Mouse (Mus musculus) brain, adult 10 weeks (tissue): Measurements from ENCODE around the gene Atp6v1d. TPM values are rescaled to one million over a fixed set of nuclear protein-coding genes. Genes with fewer than 3 reads are reported as not detected.

ENCODE experiments used
- polyA plus RNA-seq: library from polyadenylated mRNA; stranded (reverse); fragments of 350-450 nt; fragmentation: Illumina TruSeq; extraction: RNeasy Lipid Tissue Mini Kit (QIAGEN cat#74804); gene quantifications from one replicate; pipeline ENCODE4 v1.2.3, GENCODE M21; 2015; ENCODE audit warnings: low read depth, low replicate concordance

Gene Atp6v1d
- polyA plus RNA-seq = 326 TPM

DNA sequence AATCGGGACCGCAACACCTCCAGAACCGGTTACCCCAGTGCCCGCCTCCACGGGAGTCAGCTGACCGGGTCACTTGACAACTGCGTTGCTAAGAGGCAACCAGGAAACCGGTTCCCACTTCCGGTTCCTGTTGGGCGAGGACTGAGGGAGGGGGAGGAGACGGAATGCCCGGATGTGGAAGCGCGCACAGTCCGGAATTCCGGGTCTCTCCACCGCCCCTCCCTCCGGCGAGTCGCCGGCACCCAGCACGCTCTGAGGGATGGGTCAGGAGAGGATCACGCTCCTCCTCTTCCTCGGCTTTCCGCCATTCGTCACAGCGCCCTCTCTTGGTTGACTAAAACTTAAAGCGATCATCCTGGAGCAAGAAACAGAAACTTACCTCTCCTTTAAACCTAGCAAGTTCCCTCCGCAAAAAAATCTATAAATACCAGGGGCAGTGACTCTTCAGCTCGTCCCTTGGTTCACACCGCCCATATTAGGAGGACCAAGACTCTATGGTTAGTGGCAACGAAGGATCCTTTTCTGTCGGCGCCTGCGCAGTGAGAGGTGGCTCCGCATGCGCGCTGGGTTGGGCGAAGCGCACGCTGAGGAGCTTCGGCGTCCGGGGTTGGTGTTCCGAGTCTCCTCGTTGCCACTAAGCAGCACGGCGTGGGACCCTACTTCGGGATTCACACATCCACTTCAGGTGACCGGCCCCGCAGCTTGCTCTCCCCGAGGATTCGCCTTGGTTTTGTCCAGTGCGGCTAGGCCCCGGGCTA, at the start of gene Atp6v1d, which contains the start of gene Eif2s1:
Gene Atp6v1d, minus strand, starts transcription at position 143 of the 758 bp plus-strand sequence.
Gene Eif2s1, plus strand, starts transcription at position 324 of the 758 bp plus-strand sequence.

DNA sequence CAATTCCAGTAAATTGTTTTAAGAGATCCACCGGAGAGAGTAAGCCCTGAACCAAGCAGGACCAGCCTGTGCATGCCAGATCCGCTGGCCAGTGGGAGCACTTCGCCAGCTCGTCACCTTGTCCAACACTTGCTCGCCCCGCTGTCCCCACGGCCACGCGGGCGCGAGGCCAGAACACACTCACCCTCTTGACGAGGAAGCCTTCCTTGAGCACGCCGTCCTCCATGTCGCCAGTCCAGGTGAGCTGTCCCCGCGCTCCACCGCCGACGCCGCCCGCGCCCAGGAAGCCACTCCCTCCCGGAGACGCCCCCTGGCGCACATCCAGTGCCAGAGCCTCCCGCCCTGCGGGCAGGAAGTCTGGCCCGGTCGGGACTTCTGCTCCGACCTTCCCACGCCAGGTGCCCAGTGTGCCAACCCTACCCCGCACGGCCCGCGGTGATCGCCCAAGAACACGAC, 45.3 kb upstream of the Atp6v1d start, which contains the start of gene Plek2:
Gene Plek2, minus strand, starts transcription at position 258 of the 456 bp plus-strand sequence.

Other genes starting within 250 kb of the Atp6v1d start
- not detected for gene Fam71d, start 170.1 kb downstream of the Atp6v1d start, polyA plus RNA-seq
- gene Mpp5, start 112.7 kb downstream of the Atp6v1d start, polyA plus RNA-seq = 25.6 TPM
- gene Eif2s1, start 181 bp upstream of the Atp6v1d start, polyA plus RNA-seq = 65.6 TPM
- gene Plek2, start 45.3 kb upstream of the Atp6v1d start, polyA plus RNA-seq = not detected
- gene Tmem229b, start 146.0 kb upstream of the Atp6v1d start, polyA plus RNA-seq = 25.4 TPM
- gene Plekhh1, start 167.5 kb upstream of the Atp6v1d start, polyA plus RNA-seq = 22.3 TPM
- gene Pigh, start 228.0 kb upstream of the Atp6v1d start, polyA plus RNA-seq = 14.8 TPM